Comparison of ENCODE assay signal across 8 mouse cellular contexts in genomic region chr16:20185368-20185767, GRCm38 (mm10). TPM values are rescaled to one million over a fixed set of nuclear protein-coding genes. Genes with fewer than 3 reads are reported as not detected.
DNase-seq lines count a peak whose midpoint lies in the region; ATAC-seq lines count a peak whose summit lies in the region.

No protein-coding gene starts in this region.

- no peak overlapping the region for H3K9ac ChIP-seq in hindbrain, embryonic 14.5 days
- no peak overlapping the region for H3K9ac ChIP-seq in hindbrain, embryonic 16.5 days (ENCODE audit: low read depth, low read length)

- no peak overlapping the region for H3K4me2 ChIP-seq in hindbrain, embryonic 14.5 days (replicated peaks)
- H3K4me2 ChIP-seq in hindbrain, embryonic 16.5 days (ENCODE audit: low read length), result no peak overlapping the region

- H3K27me3 ChIP-seq in hindbrain, embryonic 14.5 days (ENCODE audit: control insufficient read depth, insufficient read depth, low read length), result no peaks in the 10 kb centered on the region
- no peaks in the 10 kb centered on the region for H3K27me3 ChIP-seq in hindbrain, embryonic 16.5 days (replicated peaks; ENCODE audit: control insufficient read depth, insufficient read depth, low read length)

- no peak for ATAC-seq in hindbrain, embryonic 14.5 days (ENCODE audit: low FRiP score)
- no peak for ATAC-seq in hindbrain, embryonic 16.5 days

- 62% methylated on average over 2 of the region's 2 CpGs for WGBS in hindbrain, embryonic 14.5 days
- whole genome bisulfite sequencing in hindbrain, embryonic 16.5 days, result 63% methylated on average over 2 of the region's 2 CpGs

- H3K4me3 ChIP-seq in hindbrain, embryonic 14.5 days (replicated peaks; ENCODE audit: low read length), result no peak overlapping the region
- no peak overlapping the region for H3K4me3 ChIP-seq in hindbrain, embryonic 16.5 days (ENCODE audit: low read length)

- H3K36me3 ChIP-seq in hindbrain, embryonic 14.5 days (replicated peaks; ENCODE audit: control insufficient read depth, insufficient read depth), result peaks cover 67% of the 10 kb centered on the region
- H3K36me3 ChIP-seq in hindbrain, embryonic 16.5 days (ENCODE audit: control insufficient read depth, insufficient read depth, low read length), result peaks cover 25% of the 10 kb centered on the region

- H3K27ac ChIP-seq in hindbrain, embryonic 14.5 days, result no peak overlapping the region
- no peak overlapping the region for H3K27ac ChIP-seq in hindbrain, embryonic 16.5 days (ENCODE audit: low read depth, low read length)

- H3K4me1 ChIP-seq in hindbrain, embryonic 14.5 days (replicated peaks; ENCODE audit: control insufficient read depth, insufficient read depth, low read length), result no peaks in the 10 kb centered on the region
- no peaks in the 10 kb centered on the region for H3K4me1 ChIP-seq in hindbrain, embryonic 16.5 days (ENCODE audit: control insufficient read depth, insufficient read depth, low read depth, low read length)

- H3K9me3 ChIP-seq in hindbrain, embryonic 14.5 days (ENCODE audit: control insufficient read depth, low read length), result no peaks in the 10 kb centered on the region
- H3K9me3 ChIP-seq in hindbrain, embryonic 16.5 days (ENCODE audit: control insufficient read depth, low read length), result no peaks in the 10 kb centered on the region

- DNase-seq in hindbrain, embryonic 14.5 days (ENCODE audit: low spot score), result peak; percentile 50
- DNase-seq in thymus, postnatal 0 days (ENCODE audit: low spot score), result peak; percentile 36
- DNase-seq in thymus, adult 18-20 months, result no peak
- DNase-seq in embryo, embryonic 9.5 days (ENCODE audit: extremely low spot score), result peak; percentile 15
- DNase-seq in thymus, postnatal 4 days, result peak; percentile 49
- no peak for DNase-seq in urinary bladder, adult 18-20 months (ENCODE audit: low spot score in 2 of 2)
- DNase-seq in urinary bladder, postnatal 25 days (ENCODE audit: low spot score), result no peak

RNA-seq across cellular contexts. Expression of gene Yeats2, which starts 44.5 kb away (rescaled TPM):
- 21.7 and 24.7 TPM in 2 replicates for polyA plus RNA-seq in hindbrain, embryonic 14.5 days (2014; fragmentation: Nextera tagmentation; extraction: Ambion mirVana)
- polyA plus RNA-seq in hindbrain, embryonic 16.5 days (2015; fragmentation: Nextera tagmentation; extraction: Ambion mirVana), result 16.5 and 20.6 TPM in 2 replicates
- 8.9 and 9.9 TPM in 2 replicates for polyA plus RNA-seq in thymus, postnatal 0 days (2015; fragmentation: Nextera tagmentation; extraction: Ambion mirVana)

RNA-seq across cellular contexts. Expression of gene Map6d1, which starts 55.8 kb away (rescaled TPM):
- polyA plus RNA-seq in hindbrain, embryonic 14.5 days (2014; fragmentation: Nextera tagmentation; extraction: Ambion mirVana), result 7.0 and 8.6 TPM in 2 replicates
- polyA plus RNA-seq in hindbrain, embryonic 16.5 days (2015; fragmentation: Nextera tagmentation; extraction: Ambion mirVana), result 7.0 and 7.4 TPM in 2 replicates
- polyA plus RNA-seq in thymus, postnatal 0 days (2015; fragmentation: Nextera tagmentation; extraction: Ambion mirVana), result 0.05 and 0.10 TPM in 2 replicates

Comparison
In these comparisons a context has a peak if more than half of its experiments do, and no peak if none do; other contexts are left out.
1. DNase-seq: peak in hindbrain, embryonic 14.5 days (single experiment), thymus, postnatal 0 days (single experiment), embryo, embryonic 9.5 days (single experiment) and thymus, postnatal 4 days (single experiment); none in thymus, adult 18-20 months (0 of 2), urinary bladder, adult 18-20 months (0 of 2) and urinary bladder, postnatal 25 days (single experiment).